Mouse (Mus musculus): ENCODE data around the gene Coq10b.

DNA sequence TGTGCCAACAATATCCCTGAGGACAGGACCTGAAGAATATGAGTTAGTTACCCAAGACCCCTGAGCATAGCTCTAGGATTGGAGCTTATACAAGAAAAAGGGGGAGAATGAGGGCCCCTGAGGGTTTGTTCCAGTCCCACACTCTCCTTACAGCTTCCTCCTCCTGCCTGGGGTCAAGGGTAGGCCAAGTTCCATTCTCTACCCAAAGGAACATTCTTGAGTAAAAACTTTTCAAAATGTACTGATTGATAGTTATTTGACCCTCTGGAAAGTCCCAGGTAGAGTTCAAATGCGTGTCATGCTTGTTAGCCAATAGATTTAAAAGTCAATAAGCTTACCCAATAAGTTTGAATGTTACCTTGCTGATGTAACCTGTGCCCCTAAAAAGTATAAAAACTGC, 55.1 kb downstream of the Coq10b start:
- TF ChIP-seq CTCF (IDR thresholded peaks at IDR 0.05; ENCODE audit: borderline replicate concordance, control insufficient read depth, extremely low read depth, insufficient read depth, low read length, poor library complexity) (no peak), POLR2A (IDR thresholded peaks at IDR 0.05; ENCODE audit: control insufficient read depth, extremely low read depth, insufficient read depth, low read length, poor library complexity) (no peak)

Measured in thymus, adult 2 months (tissue).